In genomic region chr8:120484460-120484859, GRCm38 (mm10) we compare ENCODE assay signal across 9 mouse cellular contexts.
DNase-seq lines count a peak whose midpoint lies in the region; ATAC-seq lines count a peak whose summit lies in the region.
"Had no signal": no experiment of that assay in that cellular context is flagged by ENCODE, and none has a peak within 500 bp of the region (broad histone marks: within the 10 kb centered on the region; RNA-seq: fewer than 3 reads in every experiment).

No protein-coding gene starts in this region.

- no peak for DNase-seq in hindbrain, embryonic 14.5 days (ENCODE audit: low spot score)
- DNase-seq in urinary bladder, adult 2 months (ENCODE audit: low spot score), result no peak
- DNase-seq: kidney, postnatal 25 days had no signal

- no peak overlapping the region for H3K9ac ChIP-seq in kidney, embryonic 15.5 days
- H3K9ac ChIP-seq in kidney, embryonic 14.5 days (ENCODE audit: low read depth, low read length), result no peak overlapping the region
- peak overlapping the region; percentile 41 for H3K9ac ChIP-seq in embryonic facial prominence, embryonic 13.5 days
- peak overlapping the region; percentile 16; the same call in 1 of the 2 replicates for H3K9ac ChIP-seq in hindbrain, embryonic 14.5 days
- peak overlapping the region; percentile 18; the same call in 1 of the 2 replicates for H3K9ac ChIP-seq in midbrain, embryonic 16.5 days (ENCODE audit: low read depth, low read length)

- no peaks in the 10 kb centered on the region for H3K36me3 ChIP-seq in kidney, embryonic 15.5 days
- no peaks in the 10 kb centered on the region for H3K36me3 ChIP-seq in kidney, embryonic 14.5 days (ENCODE audit: control insufficient read depth, insufficient read depth, low read length)
- H3K36me3 ChIP-seq in embryonic facial prominence, embryonic 13.5 days, result no peaks in the 10 kb centered on the region
- H3K36me3 ChIP-seq in hindbrain, embryonic 14.5 days (replicated peaks; ENCODE audit: control insufficient read depth, insufficient read depth), result no peaks in the 10 kb centered on the region
- no peaks in the 10 kb centered on the region for H3K36me3 ChIP-seq in midbrain, embryonic 16.5 days (ENCODE audit: control insufficient read depth, insufficient read depth, low read length)

- no peaks in the 10 kb centered on the region for H3K9me3 ChIP-seq in kidney, embryonic 15.5 days (replicated peaks)
- H3K9me3 ChIP-seq in kidney, embryonic 14.5 days (ENCODE audit: control insufficient read depth, low read length), result no peaks in the 10 kb centered on the region
- no peaks in the 10 kb centered on the region for H3K9me3 ChIP-seq in embryonic facial prominence, embryonic 13.5 days
- H3K9me3 ChIP-seq in hindbrain, embryonic 14.5 days (ENCODE audit: control insufficient read depth, low read length), result no peaks in the 10 kb centered on the region
- no peaks in the 10 kb centered on the region for H3K9me3 ChIP-seq in midbrain, embryonic 16.5 days (replicated peaks; ENCODE audit: control insufficient read depth, low read length, poor library complexity, severe bottlenecking)

- H3K4me3 ChIP-seq in kidney, embryonic 15.5 days (replicated peaks), result no peak overlapping the region
- H3K4me3 ChIP-seq in kidney, embryonic 14.5 days (ENCODE audit: low read length), result no peak overlapping the region
- H3K4me3 ChIP-seq in embryonic facial prominence, embryonic 13.5 days, result no peak overlapping the region
- no peak overlapping the region for H3K4me3 ChIP-seq in hindbrain, embryonic 14.5 days (replicated peaks; ENCODE audit: low read length)
- no peak overlapping the region for H3K4me3 ChIP-seq in midbrain, embryonic 16.5 days (ENCODE audit: low read depth, low read length)

- 0 out of 2 replicates have a peak overlapping the region, but pooled peaks have one; percentile 22 for H3K27ac ChIP-seq in kidney, embryonic 15.5 days
- no peak overlapping the region; the same call in 1 of the 2 replicates for H3K27ac ChIP-seq in kidney, embryonic 14.5 days (ENCODE audit: low read depth, low read length)
- peak overlapping the region; percentile 48 for H3K27ac ChIP-seq in embryonic facial prominence, embryonic 13.5 days
- H3K27ac ChIP-seq in hindbrain, embryonic 14.5 days, result peak overlapping the region; percentile 68
- H3K27ac ChIP-seq in midbrain, embryonic 16.5 days (ENCODE audit: low read length), result peak overlapping the region; percentile 60

- 47% methylated on average over 6 of the region's 6 CpGs for WGBS in kidney, embryonic 15.5 days
- WGBS in kidney, embryonic 14.5 days, result 55% methylated on average over 6 of the region's 6 CpGs
- WGBS in embryonic facial prominence, embryonic 13.5 days, result 39% methylated on average over 6 of the region's 6 CpGs
- WGBS in hindbrain, embryonic 14.5 days, result 27% methylated on average over 6 of the region's 6 CpGs
- 54% methylated on average over 6 of the region's 6 CpGs for WGBS in midbrain, embryonic 16.5 days

- peaks cover 72% of the 10 kb centered on the region for H3K4me1 ChIP-seq in kidney, embryonic 15.5 days
- peaks cover 34% of the 10 kb centered on the region for H3K4me1 ChIP-seq in kidney, embryonic 14.5 days (ENCODE audit: control insufficient read depth, insufficient read depth, low read length)
- H3K4me1 ChIP-seq in embryonic facial prominence, embryonic 13.5 days, result peaks cover 55% of the 10 kb centered on the region
- peaks cover 35% of the 10 kb centered on the region for H3K4me1 ChIP-seq in hindbrain, embryonic 14.5 days (replicated peaks; ENCODE audit: control insufficient read depth, insufficient read depth, low read length)
- H3K4me1 ChIP-seq in midbrain, embryonic 16.5 days (ENCODE audit: control insufficient read depth, insufficient read depth, low read length), result peaks cover 29% of the 10 kb centered on the region

- peak overlapping the region; percentile 9; the same call in 1 of the 2 replicates for H3K4me2 ChIP-seq in kidney, embryonic 15.5 days
- H3K4me2 ChIP-seq in kidney, embryonic 14.5 days (replicated peaks; ENCODE audit: low read depth, low read length), result no peak overlapping the region
- peak overlapping the region; percentile 12; the same call in 1 of the 2 replicates for H3K4me2 ChIP-seq in embryonic facial prominence, embryonic 13.5 days
- H3K4me2 ChIP-seq in hindbrain, embryonic 14.5 days (replicated peaks), result 0 out of 2 replicates have a peak overlapping the region, but pooled peaks have one; percentile 27
- H3K4me2 ChIP-seq in midbrain, embryonic 16.5 days (ENCODE audit: low read length), result no peak overlapping the region

- H3K27me3 ChIP-seq in kidney, embryonic 15.5 days, result peaks cover 20% of the 10 kb centered on the region
- H3K27me3 ChIP-seq in kidney, embryonic 14.5 days (ENCODE audit: control insufficient read depth, insufficient read depth, low read length), result no peaks in the 10 kb centered on the region; the same call in 1 of the 2 replicates
- H3K27me3 ChIP-seq in embryonic facial prominence, embryonic 13.5 days, result peaks cover 33% of the 10 kb centered on the region
- no peaks in the 10 kb centered on the region for H3K27me3 ChIP-seq in hindbrain, embryonic 14.5 days (ENCODE audit: control insufficient read depth, insufficient read depth, low read length)
- no peaks in the 10 kb centered on the region for H3K27me3 ChIP-seq in midbrain, embryonic 16.5 days (ENCODE audit: control insufficient read depth, insufficient read depth, low read depth, low read length)

- no peak for ATAC-seq in kidney, embryonic 15.5 days (replicated peaks; ENCODE audit: low FRiP score)
- no peak for ATAC-seq in kidney, embryonic 14.5 days (ENCODE audit: low FRiP score, low TSS enrichment)
- ATAC-seq in embryonic facial prominence, embryonic 13.5 days (ENCODE audit: insufficient number of reproducible peaks, insufficient read depth, low FRiP score, low TSS enrichment, low read depth), result no peak
- no peak for ATAC-seq in hindbrain, embryonic 14.5 days (ENCODE audit: low FRiP score)
- ATAC-seq in midbrain, embryonic 16.5 days, result no peak
- no peak for ATAC-seq in CD4-positive, CD25-positive, alpha-beta regulatory T cell, adult 4 months
- ATAC-seq in erythroblast, adult 5-6 weeks (replicated peaks; ENCODE audit: low FRiP score, poor library complexity, severe bottlenecking), result no peak

Comparison
In these comparisons a context has a peak if more than half of its experiments do, and no peak if none do; other contexts are left out.
1. H3K4me2 ChIP-seq: peak in kidney, embryonic 15.5 days (single experiment), embryonic facial prominence, embryonic 13.5 days (single experiment) and hindbrain, embryonic 14.5 days (single experiment); none in kidney, embryonic 14.5 days (single experiment) and midbrain, embryonic 16.5 days (single experiment).
2. H3K9ac ChIP-seq: peak in embryonic facial prominence, embryonic 13.5 days (single experiment), hindbrain, embryonic 14.5 days (single experiment) and midbrain, embryonic 16.5 days (single experiment); none in kidney, embryonic 15.5 days (single experiment) and kidney, embryonic 14.5 days (single experiment).